Mouse (Mus musculus): ENCODE results near the gene Gm21650. TPM values are rescaled to one million over a fixed set of nuclear protein-coding genes. Genes with fewer than 3 reads are reported as not detected.
"Not testable (repeated sequence)": the region's sequence is repeated elsewhere in the genome, so short reads cannot be mapped to it uniquely, and the experiment has no call there.

The Gm21650 gene
- total RNA-seq (2021): not detected
- long read RNA-seq, experiment 1: 0 reads
- long read RNA-seq, experiment 2: 0 reads

GRCm38 (mm10) chrY:77692508-77692907 lies at the start of gene Gm21650:
Gene Gm21650 (plus strand): TSS chrY:77692808.
- not testable (repeated sequence) for DNase-seq (ENCODE audit: low spot score in 2 of 2)
